Mouse (Mus musculus) bone marrow, adult 2 months (tissue): ENCODE measurements around the gene Gpr176.

Source experiments
- CTCF ChIP-seq: fragments of 200-500 bp; IDR thresholded peaks from 2 replicates; pipeline ENCODE4 v1.5.1; 2011; ENCODE audit warnings: low read length, control low read depth; ENCODE audit not compliant: control insufficient read depth, insufficient read depth
- POLR2A ChIP-seq: fragments of 200-500 bp; IDR thresholded peaks from 2 replicates; pipeline ENCODE4 v1.6.1; 2011; ENCODE audit warnings: low read depth, mild to moderate bottlenecking, control low read depth, low read length, borderline replicate concordance; ENCODE audit not compliant: control insufficient read depth

DNA sequence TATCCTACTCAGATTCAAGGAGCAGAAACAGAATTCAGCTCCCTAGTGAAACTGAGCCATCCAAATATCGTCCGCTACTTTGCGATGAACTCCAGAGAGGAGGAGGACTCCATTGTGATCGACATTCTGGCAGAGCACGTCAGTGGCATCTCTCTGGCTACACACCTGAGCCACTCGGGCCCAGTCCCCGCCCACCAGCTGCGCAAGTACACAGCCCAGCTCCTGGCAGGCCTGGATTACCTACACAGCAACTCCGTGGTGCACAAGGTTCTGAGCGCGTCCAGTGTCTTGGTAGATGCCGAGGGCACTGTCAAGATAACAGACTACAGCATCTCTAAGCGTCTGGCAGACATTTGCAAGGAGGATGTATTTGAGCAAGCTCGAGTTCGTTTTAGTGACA lies 48.7 kb upstream of the Gpr176 start:
- no peak for TF ChIP-seq POLR2A
- no peak for TF ChIP-seq CTCF
